ENCODE assay signal across 17 mouse cellular contexts in the genomic region with DNA sequence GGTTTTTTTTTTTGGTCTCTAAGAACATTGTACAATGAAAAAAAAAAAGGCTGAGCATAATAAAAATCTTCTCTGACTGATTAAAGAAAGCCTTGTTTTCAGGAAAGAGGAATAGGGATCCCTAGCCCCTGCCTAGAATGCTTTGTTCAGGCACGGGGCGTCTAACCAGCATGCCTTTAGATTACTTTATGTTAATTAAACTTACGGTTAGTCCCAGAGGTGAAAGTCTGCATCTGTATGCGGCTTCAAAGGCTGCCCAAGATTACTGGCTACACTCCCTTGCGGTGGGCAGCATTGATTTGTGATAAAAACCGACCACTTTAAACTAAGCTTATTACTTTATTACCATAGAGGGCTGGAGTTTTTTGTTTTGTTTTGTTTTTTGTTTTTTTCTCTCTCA.
A peak's percentile ranks its signal among the peaks of the same experiment; 100 is the strongest.
DNase-seq lines count a peak whose midpoint lies in the region; ATAC-seq and TF ChIP-seq lines count a peak whose summit lies in the region.
"Had no signal": no experiment of that assay in that cellular context is flagged by ENCODE, and none has a peak within 500 bp of the region (broad histone marks: within the 10 kb centered on the region; RNA-seq: fewer than 3 reads in every experiment).

No protein-coding gene starts in this region.

- intact Hi-C loops in left cerebral cortex, postnatal 25 days (cut with DNase I) = no loop called here

- H3K4me1 ChIP-seq in neural tube, embryonic 11.5 days (ENCODE audit: control insufficient read depth, insufficient read depth, low read length) = no peaks in the 10 kb centered on the region
- H3K4me1 ChIP-seq in neural tube, embryonic 15.5 days = peaks cover 18% of the 10 kb centered on the region
- peaks cover 20% of the 10 kb centered on the region for H3K4me1 ChIP-seq in forebrain, embryonic 13.5 days
- H3K4me1 ChIP-seq in limb, embryonic 10.5 days = peaks cover 37% of the 10 kb centered on the region
- H3K4me1 ChIP-seq in midbrain, postnatal 0 days (ENCODE audit: insufficient read depth, low read length) = no peaks in the 10 kb centered on the region
- H3K4me1 ChIP-seq: megakaryocyte, embryonic 14.5 days had no signal

- no peak for TF ChIP-seq CTCF in midbrain, postnatal 0 days (IDR thresholded peaks at IDR 0.05)

- no peak overlapping the region for H3K4me2 ChIP-seq in neural tube, embryonic 11.5 days (ENCODE audit: low read depth)
- H3K4me2 ChIP-seq in neural tube, embryonic 15.5 days = no peak overlapping the region
- peak overlapping the region; percentile 33 for H3K4me2 ChIP-seq in forebrain, embryonic 13.5 days
- no peak overlapping the region for H3K4me2 ChIP-seq in midbrain, postnatal 0 days (ENCODE audit: low read depth, low read length, poor library complexity, severe bottlenecking)

- no peaks in the 10 kb centered on the region for H3K9me3 ChIP-seq in neural tube, embryonic 11.5 days (ENCODE audit: control insufficient read depth, low read length)
- no peaks in the 10 kb centered on the region for H3K9me3 ChIP-seq in neural tube, embryonic 15.5 days (replicated peaks)
- H3K9me3 ChIP-seq in forebrain, embryonic 13.5 days (replicated peaks) = no peaks in the 10 kb centered on the region
- no peaks in the 10 kb centered on the region for H3K9me3 ChIP-seq in limb, embryonic 10.5 days (replicated peaks)
- no peaks in the 10 kb centered on the region for H3K9me3 ChIP-seq in midbrain, postnatal 0 days (ENCODE audit: low read length)
- H3K9me3 ChIP-seq: megakaryocyte, embryonic 14.5 days had no signal

- H3K4me3 ChIP-seq in neural tube, embryonic 11.5 days (ENCODE audit: low read depth, low read length) = no peak overlapping the region
- H3K4me3 ChIP-seq in neural tube, embryonic 15.5 days (replicated peaks) = no peak overlapping the region
- H3K4me3 ChIP-seq in forebrain, embryonic 13.5 days = no peak overlapping the region
- H3K4me3 ChIP-seq in limb, embryonic 10.5 days = no peak overlapping the region
- H3K4me3 ChIP-seq in midbrain, postnatal 0 days (ENCODE audit: low read depth, low read length) = no peak overlapping the region
- H3K4me3 ChIP-seq: left cerebral cortex, adult 2 months; megakaryocyte, embryonic 14.5 days had no signal

- H3K27ac ChIP-seq in neural tube, embryonic 11.5 days (ENCODE audit: low read depth, low read length) = no peak overlapping the region
- H3K27ac ChIP-seq in neural tube, embryonic 15.5 days (replicated peaks) = no peak overlapping the region; the same call in 1 of the 2 replicates
- H3K27ac ChIP-seq in forebrain, embryonic 13.5 days = no peak overlapping the region
- H3K27ac ChIP-seq in limb, embryonic 10.5 days = peak overlapping the region; percentile 86
- peak overlapping the region; percentile 55; the same call in 1 of the 2 replicates for H3K27ac ChIP-seq in midbrain, postnatal 0 days (ENCODE audit: low read depth, low read length)
- H3K27ac ChIP-seq: left cerebral cortex, adult 2 months had no signal

- no peak overlapping the region for H3K9ac ChIP-seq in neural tube, embryonic 11.5 days (ENCODE audit: low read length)
- no peak overlapping the region for H3K9ac ChIP-seq in neural tube, embryonic 15.5 days (replicated peaks)
- H3K9ac ChIP-seq in forebrain, embryonic 13.5 days = no peak overlapping the region
- H3K9ac ChIP-seq in midbrain, postnatal 0 days (replicated peaks; ENCODE audit: low read length, poor library complexity, severe bottlenecking) = no peak overlapping the region

- peak; percentile 12 for DNase-seq in neural tube, embryonic 11.5 days (ENCODE audit: low spot score)
- no peak for DNase-seq in limb, embryonic 10.5 days (ENCODE audit: low spot score)
- DNase-seq in midbrain, postnatal 0 days (ENCODE audit: low spot score) = peak; percentile 18
- no peak for DNase-seq in left cerebral cortex, postnatal 25 days (ENCODE audit: low spot score in 2 of 2)
- DNase-seq in cerebellum, adult 11-12 months = no peak
- no peak for DNase-seq in kidney, postnatal 36 days
- DNase-seq: adrenal gland, adult 8-10 months; cerebellum, adult 18-20 months; gastrocnemius, postnatal 36 days; heart, postnatal 4 days; kidney, postnatal 14 days; spleen, adult 18-20 months; thymus, adult 2 months had no signal

- peak; percentile 35; the same call in 1 of the 2 replicates for ATAC-seq in neural tube, embryonic 11.5 days (ENCODE audit: insufficient read depth, low FRiP score, low TSS enrichment)
- no peak for ATAC-seq in neural tube, embryonic 15.5 days (ENCODE audit: low FRiP score)
- ATAC-seq in forebrain, embryonic 13.5 days = no peak
- ATAC-seq in midbrain, postnatal 0 days (ENCODE audit: low FRiP score) = no peak

- no peaks in the 10 kb centered on the region for H3K27me3 ChIP-seq in neural tube, embryonic 11.5 days (ENCODE audit: control insufficient read depth, insufficient read depth, low read length)
- H3K27me3 ChIP-seq in neural tube, embryonic 15.5 days (replicated peaks) = no peaks in the 10 kb centered on the region
- H3K27me3 ChIP-seq in forebrain, embryonic 13.5 days = no peaks in the 10 kb centered on the region
- H3K27me3 ChIP-seq in limb, embryonic 10.5 days (ENCODE audit: low read depth, poor library complexity, severe bottlenecking) = no peaks in the 10 kb centered on the region
- no peaks in the 10 kb centered on the region for H3K27me3 ChIP-seq in midbrain, postnatal 0 days (ENCODE audit: insufficient read depth, low read length)
- H3K27me3 ChIP-seq: megakaryocyte, embryonic 14.5 days had no signal

- no peaks in the 10 kb centered on the region for H3K36me3 ChIP-seq in neural tube, embryonic 11.5 days (ENCODE audit: control insufficient read depth, insufficient read depth, low read length)
- H3K36me3 ChIP-seq in neural tube, embryonic 15.5 days = no peaks in the 10 kb centered on the region
- no peaks in the 10 kb centered on the region for H3K36me3 ChIP-seq in forebrain, embryonic 13.5 days (ENCODE audit: poor library complexity, severe bottlenecking)
- H3K36me3 ChIP-seq in limb, embryonic 10.5 days = no peaks in the 10 kb centered on the region
- no peaks in the 10 kb centered on the region for H3K36me3 ChIP-seq in midbrain, postnatal 0 days (ENCODE audit: insufficient read depth, low read length)

- WGBS in neural tube, embryonic 11.5 days = 24% methylated on average over 6 of the region's 6 CpGs
- 3% methylated on average over 6 of the region's 6 CpGs for WGBS in neural tube, embryonic 15.5 days
- WGBS in forebrain, embryonic 13.5 days = 3% methylated on average over 6 of the region's 6 CpGs
- WGBS in limb, embryonic 10.5 days = 14% methylated on average over 6 of the region's 6 CpGs
- WGBS in midbrain, postnatal 0 days = 5% methylated on average over 6 of the region's 6 CpGs

Comparison
In these comparisons a context has a peak if more than half of its experiments do, and no peak if none do; other contexts are left out.
1. DNase-seq: peak in neural tube, embryonic 11.5 days (single experiment) and midbrain, postnatal 0 days (single experiment); none in limb, embryonic 10.5 days (single experiment), left cerebral cortex, postnatal 25 days (0 of 2), cerebellum, adult 11-12 months (single experiment) and kidney, postnatal 36 days (0 of 2).
2. H3K27ac ChIP-seq: peak in limb, embryonic 10.5 days (single experiment) and midbrain, postnatal 0 days (single experiment); none in neural tube, embryonic 11.5 days (single experiment), neural tube, embryonic 15.5 days (single experiment) and forebrain, embryonic 13.5 days (single experiment).